Mouse (Mus musculus): ENCODE data around the gene 0610040J01Rik. TPM values are rescaled to one million over a fixed set of nuclear protein-coding genes. Genes with fewer than 3 reads are reported as not detected.

Gene 0610040J01Rik
- polyA plus RNA-seq, 1 experiment from 2014 or later, result 5.7 TPM

GRCm38 (mm10) chr5:63914896-63915295 lies 102.7 kb downstream of the 0610040J01Rik start:
- no peaks in the 10 kb centered on the region for H3K4me1 ChIP-seq
- H3K27me3 ChIP-seq, result no peaks in the 10 kb centered on the region
- no peak for ATAC-seq (ENCODE audit: insufficient number of reproducible peaks, insufficient read depth, low FRiP score, low TSS enrichment)

GRCm38 (mm10) chr5:63916457-63917139 lies 104.4 kb downstream of the 0610040J01Rik start:
- H3K36me3 ChIP-seq, result no peaks in the 10 kb centered on the region

More at GRCm38 (mm10) chr5:63914896-63915295, 102.7 kb downstream of the 0610040J01Rik start:
- Histone ChIP-seq H3K4me2 (replicated peaks) (no peak overlapping the region), H3K27ac (no peak overlapping the region), H3K36me3 (no peaks in the 10 kb centered on the region), H3K9me3 (no peaks in the 10 kb centered on the region), H3K9ac (no peak overlapping the region), H3K4me3 (no peak overlapping the region)
- WGBS, result 88% methylated on average over 1 of the region's 1 CpGs

GRCm38 (mm10) chr5:63918201-63918600 lies 106.0 kb downstream of the 0610040J01Rik start:
- Histone ChIP-seq H3K4me2 (replicated peaks) (no peak overlapping the region), H3K27me3 (no peaks in the 10 kb centered on the region), H3K9ac (no peak overlapping the region), H3K27ac (no peak overlapping the region), H3K4me3 (no peak overlapping the region), H3K9me3 (no peaks in the 10 kb centered on the region), H3K36me3 (0 out of 2 replicates have a peak, but pooled peaks cover under 1% of the 10 kb centered on the region), H3K4me1 (0 out of 2 replicates have a peak, but pooled peaks cover 4% of the 10 kb centered on the region)
- 69% methylated on average over 4 of the region's 4 CpGs for WGBS
- no peak for ATAC-seq (ENCODE audit: insufficient number of reproducible peaks, insufficient read depth, low FRiP score, low TSS enrichment)

More at GRCm38 (mm10) chr5:63916457-63917139, 104.4 kb downstream of the 0610040J01Rik start:
- H3K4me2 ChIP-seq (replicated peaks), result no peak overlapping the region
- H3K9me3 ChIP-seq, result no peaks in the 10 kb centered on the region
- H3K4me3 ChIP-seq, result no peak overlapping the region
- ATAC-seq (ENCODE audit: insufficient number of reproducible peaks, insufficient read depth, low FRiP score, low TSS enrichment), result no peak
- no peak overlapping the region for H3K9ac ChIP-seq
- WGBS, result 89% methylated on average over 10 of the region's 10 CpGs
- no peak overlapping the region for H3K27ac ChIP-seq
- 0 out of 2 replicates have a peak, but pooled peaks cover 4% of the 10 kb centered on the region for H3K4me1 ChIP-seq
- no peaks in the 10 kb centered on the region for H3K27me3 ChIP-seq

GRCm38 (mm10) chr5:63923305-63924025 lies 111.3 kb downstream of the 0610040J01Rik start:
- H3K9ac ChIP-seq, result no peak overlapping the region
- ATAC-seq (ENCODE audit: insufficient number of reproducible peaks, insufficient read depth, low FRiP score, low TSS enrichment), result no peak
- 74% methylated on average over 13 of the region's 13 CpGs for WGBS
- 0 out of 2 replicates have a peak, but pooled peaks cover 4% of the 10 kb centered on the region for H3K4me1 ChIP-seq
- no peak overlapping the region for H3K27ac ChIP-seq
- no peaks in the 10 kb centered on the region for H3K27me3 ChIP-seq
- no peak overlapping the region for H3K4me3 ChIP-seq
- no peaks in the 10 kb centered on the region for H3K9me3 ChIP-seq
- peaks cover 18% of the 10 kb centered on the region for H3K36me3 ChIP-seq
- no peak overlapping the region for H3K4me2 ChIP-seq (replicated peaks)

GRCm38 (mm10) chr5:63925035-63925628 lies 113.0 kb downstream of the 0610040J01Rik start:
- H3K9ac ChIP-seq, result no peak overlapping the region
- H3K36me3 ChIP-seq, result peaks cover 28% of the 10 kb centered on the region
- no peaks in the 10 kb centered on the region for H3K9me3 ChIP-seq
- H3K4me1 ChIP-seq, result 0 out of 2 replicates have a peak, but pooled peaks cover 4% of the 10 kb centered on the region
- no peaks in the 10 kb centered on the region for H3K27me3 ChIP-seq
- no peak for ATAC-seq (ENCODE audit: insufficient number of reproducible peaks, insufficient read depth, low FRiP score, low TSS enrichment)
- 91% methylated on average over 14 of the region's 14 CpGs for WGBS
- H3K27ac ChIP-seq, result no peak overlapping the region
- H3K4me2 ChIP-seq (replicated peaks), result no peak overlapping the region
- H3K4me3 ChIP-seq, result no peak overlapping the region

- ATAC-seq (ENCODE audit: insufficient number of reproducible peaks, insufficient read depth, low FRiP score, low TSS enrichment), result no peak
- WGBS, result 72% methylated on average over 4 of the region's 4 CpGs
Observed at GRCm38 (mm10) chr5:63930824-63931358, 118.7 kb downstream of the 0610040J01Rik start.

GRCm38 (mm10) chr5:63932829-63933228 lies 120.7 kb downstream of the 0610040J01Rik start:
- Histone ChIP-seq H3K9ac (no peak overlapping the region), H3K4me1 (peaks cover 5% of the 10 kb centered on the region; the same call in 1 of the 2 replicates), H3K27me3 (no peaks in the 10 kb centered on the region), H3K4me2 (replicated peaks) (0 out of 2 replicates have a peak overlapping the region, but pooled peaks have one; percentile 13), H3K4me3 (no peak overlapping the region), H3K36me3 (peaks cover 21% of the 10 kb centered on the region), H3K9me3 (no peaks in the 10 kb centered on the region), H3K27ac (0 out of 2 replicates have a peak overlapping the region, but pooled peaks have one; percentile 30)
- WGBS, result 41% methylated on average over 10 of the region's 10 CpGs
- peak; percentile 50; the same call in 1 of the 2 replicates for ATAC-seq (ENCODE audit: insufficient number of reproducible peaks, insufficient read depth, low FRiP score, low TSS enrichment)

More at GRCm38 (mm10) chr5:63930824-63931358, 118.7 kb downstream of the 0610040J01Rik start:
- H3K36me3 ChIP-seq, result peaks cover 18% of the 10 kb centered on the region
- no peak overlapping the region for H3K4me2 ChIP-seq (replicated peaks)
- H3K27me3 ChIP-seq, result no peaks in the 10 kb centered on the region
- no peak overlapping the region for H3K27ac ChIP-seq
- no peak overlapping the region for H3K4me3 ChIP-seq
- peaks cover 5% of the 10 kb centered on the region; the same call in 1 of the 2 replicates for H3K4me1 ChIP-seq
- no peaks in the 10 kb centered on the region for H3K9me3 ChIP-seq
- no peak overlapping the region for H3K9ac ChIP-seq

- H3K9ac ChIP-seq, result no peak overlapping the region
- WGBS, result 90% methylated on average over 6 of the region's 6 CpGs
- peaks cover 11% of the 10 kb centered on the region; the same call in 1 of the 2 replicates for H3K36me3 ChIP-seq
- ATAC-seq (ENCODE audit: insufficient number of reproducible peaks, insufficient read depth, low FRiP score, low TSS enrichment), result no peak
- H3K27me3 ChIP-seq, result no peaks in the 10 kb centered on the region
- H3K4me3 ChIP-seq, result no peak overlapping the region
- H3K27ac ChIP-seq, result no peak overlapping the region
- no peak overlapping the region for H3K4me2 ChIP-seq (replicated peaks)
- H3K9me3 ChIP-seq, result no peaks in the 10 kb centered on the region
- H3K4me1 ChIP-seq, result peaks cover 5% of the 10 kb centered on the region; the same call in 1 of the 2 replicates
Observed at GRCm38 (mm10) chr5:63935581-63935980, 123.4 kb downstream of the 0610040J01Rik start.

GRCm38 (mm10) chr5:63936740-63937139 lies 124.6 kb downstream of the 0610040J01Rik start:
- peaks cover 11% of the 10 kb centered on the region; the same call in 1 of the 2 replicates for H3K36me3 ChIP-seq
- ATAC-seq (ENCODE audit: insufficient number of reproducible peaks, insufficient read depth, low FRiP score, low TSS enrichment), result no peak
- no peaks in the 10 kb centered on the region for H3K9me3 ChIP-seq
- no peaks in the 10 kb centered on the region for H3K27me3 ChIP-seq
- no peak overlapping the region for H3K27ac ChIP-seq
- 59% methylated on average over 6 of the region's 6 CpGs for WGBS
- H3K4me3 ChIP-seq, result no peak overlapping the region
- peaks cover 5% of the 10 kb centered on the region; the same call in 1 of the 2 replicates for H3K4me1 ChIP-seq
- no peak overlapping the region for H3K9ac ChIP-seq
- no peak overlapping the region for H3K4me2 ChIP-seq (replicated peaks)

- no peaks in the 10 kb centered on the region for H3K27me3 ChIP-seq
- ATAC-seq (ENCODE audit: insufficient number of reproducible peaks, insufficient read depth, low FRiP score, low TSS enrichment), result no peak
- H3K36me3 ChIP-seq, result peaks cover 11% of the 10 kb centered on the region; the same call in 1 of the 2 replicates
- H3K4me3 ChIP-seq, result no peak overlapping the region
- H3K27ac ChIP-seq, result no peak overlapping the region
- no peaks in the 10 kb centered on the region for H3K9me3 ChIP-seq
- H3K9ac ChIP-seq, result no peak overlapping the region
- no peak overlapping the region for H3K4me2 ChIP-seq (replicated peaks)
- no peaks in the 10 kb centered on the region for H3K4me1 ChIP-seq
- WGBS, result 74% methylated on average over 4 of the region's 4 CpGs
Observed at GRCm38 (mm10) chr5:63938575-63938974, 126.4 kb downstream of the 0610040J01Rik start.

- no peak overlapping the region for H3K9ac ChIP-seq
- ATAC-seq (ENCODE audit: insufficient number of reproducible peaks, insufficient read depth, low FRiP score, low TSS enrichment), result no peak
- H3K4me3 ChIP-seq, result no peak overlapping the region
- no peaks in the 10 kb centered on the region for H3K4me1 ChIP-seq
- H3K36me3 ChIP-seq, result peaks cover under 1% of the 10 kb centered on the region; the same call in 1 of the 2 replicates
- H3K9me3 ChIP-seq, result no peaks in the 10 kb centered on the region
- no peaks in the 10 kb centered on the region for H3K27me3 ChIP-seq
- H3K4me2 ChIP-seq (replicated peaks), result no peak overlapping the region
- H3K27ac ChIP-seq, result no peak overlapping the region
- 75% methylated on average over 5 of the region's 5 CpGs for WGBS
Observed at GRCm38 (mm10) chr5:63941891-63942290, 129.7 kb downstream of the 0610040J01Rik start.

Data from embryonic facial prominence, embryonic 12.5 days (tissue).